Mouse (Mus musculus): ENCODE measurements around the gene Cd72. TPM values are rescaled to one million over a fixed set of nuclear protein-coding genes. Genes with fewer than 3 reads are reported as not detected.

Gene Cd72
- polyA plus RNA-seq, 1 experiment: 1.5 TPM

- Histone ChIP-seq H3ac (ENCODE audit: control insufficient read depth, insufficient read length, low read depth) (no peak overlapping the region), H3K79me3 (ENCODE audit: low read depth) (no peaks in the 10 kb centered on the region), H3K27me3 (ENCODE audit: control insufficient read depth, insufficient read depth, insufficient read length) (peaks cover 4% of the 10 kb centered on the region)
Measured at GRCm38 (mm10) chr4:43456470-43456869, 2.0 kb upstream of the Cd72 start.

GRCm38 (mm10) chr4:43453413-43453812 lies 1.0 kb downstream of the Cd72 start:
- Histone ChIP-seq H3K4me3 (ENCODE audit: insufficient read depth, poor library complexity, severe bottlenecking) (no peak overlapping the region), H3ac (ENCODE audit: control insufficient read depth, insufficient read length, low read depth) (no peak overlapping the region), H3K79me3 (ENCODE audit: low read depth) (no peaks in the 10 kb centered on the region), H3K27me3 (ENCODE audit: control insufficient read depth, insufficient read depth, insufficient read length) (peaks cover 4% of the 10 kb centered on the region), H3K79me2 (ENCODE audit: control insufficient read depth, insufficient read depth) (no peaks in the 10 kb centered on the region), H3K36me3 (ENCODE audit: control insufficient read depth, insufficient read depth) (no peaks in the 10 kb centered on the region)
- TF ChIP-seq MYOG (IDR thresholded peaks at IDR 0.05; ENCODE audit: control insufficient read depth, extremely low read depth, insufficient read length): no peak
- no peak for TF ChIP-seq FOSL1 (IDR thresholded peaks at IDR 0.05; ENCODE audit: insufficient read depth, low read length, poor library complexity, severe bottlenecking)
- TF ChIP-seq CEBPB (IDR thresholded peaks at IDR 0.05; ENCODE audit: low read depth): no peak
- no peak for TF ChIP-seq CTCF (IDR thresholded peaks at IDR 0.05; ENCODE audit: control insufficient read depth, insufficient read depth, insufficient read length)
- TF ChIP-seq MAX (IDR thresholded peaks at IDR 0.05): no peak
- no peak for TF ChIP-seq USF1 (IDR thresholded peaks at IDR 0.05; ENCODE audit: low read depth)
- no peak for TF ChIP-seq MYOD1 (IDR thresholded peaks at IDR 0.05; ENCODE audit: control insufficient read depth, insufficient read length, low read depth)

More at GRCm38 (mm10) chr4:43456470-43456869, 2.0 kb upstream of the Cd72 start:
- H3K79me2 ChIP-seq (ENCODE audit: control insufficient read depth, insufficient read depth): no peaks in the 10 kb centered on the region
- H3K36me3 ChIP-seq (ENCODE audit: control insufficient read depth, insufficient read depth): no peaks in the 10 kb centered on the region
- no peak overlapping the region for H3K4me3 ChIP-seq (ENCODE audit: insufficient read depth, poor library complexity, severe bottlenecking)
- TF ChIP-seq USF1 (IDR thresholded peaks at IDR 0.05; ENCODE audit: low read depth) (no peak), MAX (IDR thresholded peaks at IDR 0.05) (no peak), FOSL1 (IDR thresholded peaks at IDR 0.05; ENCODE audit: insufficient read depth, low read length, poor library complexity, severe bottlenecking) (no peak), MYOD1 (IDR thresholded peaks at IDR 0.05; ENCODE audit: control insufficient read depth, insufficient read length, low read depth) (no peak), CTCF (IDR thresholded peaks at IDR 0.05; ENCODE audit: control insufficient read depth, insufficient read depth, insufficient read length) (no peak), MYOG (IDR thresholded peaks at IDR 0.05; ENCODE audit: control insufficient read depth, extremely low read depth, insufficient read length) (no peak), CEBPB (IDR thresholded peaks at IDR 0.05; ENCODE audit: low read depth) (no peak)

- no peaks in the 10 kb centered on the region for H3K79me3 ChIP-seq (ENCODE audit: low read depth)
- H3K27me3 ChIP-seq (ENCODE audit: control insufficient read depth, insufficient read depth, insufficient read length): peaks cover 4% of the 10 kb centered on the region
- no peak overlapping the region for H3ac ChIP-seq (ENCODE audit: control insufficient read depth, insufficient read length, low read depth)
- H3K36me3 ChIP-seq (ENCODE audit: control insufficient read depth, insufficient read depth): no peaks in the 10 kb centered on the region
- no peak for TF ChIP-seq CTCF (IDR thresholded peaks at IDR 0.05; ENCODE audit: control insufficient read depth, insufficient read depth, insufficient read length)
- TF ChIP-seq USF1 (IDR thresholded peaks at IDR 0.05; ENCODE audit: low read depth): no peak
- no peak for TF ChIP-seq MYOD1 (IDR thresholded peaks at IDR 0.05; ENCODE audit: control insufficient read depth, insufficient read length, low read depth)
- TF ChIP-seq FOSL1 (IDR thresholded peaks at IDR 0.05; ENCODE audit: insufficient read depth, low read length, poor library complexity, severe bottlenecking): no peak
- H3K79me2 ChIP-seq (ENCODE audit: control insufficient read depth, insufficient read depth): no peaks in the 10 kb centered on the region
- H3K4me3 ChIP-seq (ENCODE audit: insufficient read depth, poor library complexity, severe bottlenecking): no peak overlapping the region
Measured at GRCm38 (mm10) chr4:43452315-43452714, 2.1 kb downstream of the Cd72 start.

GRCm38 (mm10) chr4:43448554-43448953 lies 5.9 kb downstream of the Cd72 start:
- Histone ChIP-seq H3K79me2 (ENCODE audit: control insufficient read depth, insufficient read depth) (peaks cover 5% of the 10 kb centered on the region), H3K79me3 (ENCODE audit: low read depth) (no peaks in the 10 kb centered on the region), H3K4me3 (ENCODE audit: insufficient read depth, poor library complexity, severe bottlenecking) (no peak overlapping the region), H3K27me3 (ENCODE audit: control insufficient read depth, insufficient read depth, insufficient read length) (peaks cover 3% of the 10 kb centered on the region), H3ac (ENCODE audit: control insufficient read depth, insufficient read length, low read depth) (no peak overlapping the region), H3K36me3 (ENCODE audit: control insufficient read depth, insufficient read depth) (peaks cover 6% of the 10 kb centered on the region)
- TF ChIP-seq CEBPB (IDR thresholded peaks at IDR 0.05; ENCODE audit: low read depth) (no peak), FOSL1 (IDR thresholded peaks at IDR 0.05; ENCODE audit: insufficient read depth, low read length, poor library complexity, severe bottlenecking) (no peak), MYOG (IDR thresholded peaks at IDR 0.05; ENCODE audit: control insufficient read depth, extremely low read depth, insufficient read length) (no peak), CTCF (IDR thresholded peaks at IDR 0.05; ENCODE audit: control insufficient read depth, insufficient read depth, insufficient read length) (no peak), MAX (IDR thresholded peaks at IDR 0.05) (no peak), MYOD1 (IDR thresholded peaks at IDR 0.05; ENCODE audit: control insufficient read depth, insufficient read length, low read depth) (no peak), USF1 (IDR thresholded peaks at IDR 0.05; ENCODE audit: low read depth) (no peak)

GRCm38 (mm10) chr4:43447251-43447650 lies 7.2 kb downstream of the Cd72 start:
- no peak for TF ChIP-seq MYOG (IDR thresholded peaks at IDR 0.05; ENCODE audit: control insufficient read depth, extremely low read depth, insufficient read length)
- TF ChIP-seq MYOD1 (IDR thresholded peaks at IDR 0.05; ENCODE audit: control insufficient read depth, insufficient read length, low read depth): peak; percentile 87
- no peak overlapping the region for H3K4me3 ChIP-seq (ENCODE audit: insufficient read depth, poor library complexity, severe bottlenecking)
- no peaks in the 10 kb centered on the region for H3K27me3 ChIP-seq (ENCODE audit: control insufficient read depth, insufficient read depth, insufficient read length)
- H3K79me2 ChIP-seq (ENCODE audit: control insufficient read depth, insufficient read depth): peaks cover 8% of the 10 kb centered on the region
- H3K79me3 ChIP-seq (ENCODE audit: low read depth): no peaks in the 10 kb centered on the region
- H3ac ChIP-seq (ENCODE audit: control insufficient read depth, insufficient read length, low read depth): no peak overlapping the region
- H3K36me3 ChIP-seq (ENCODE audit: control insufficient read depth, insufficient read depth): peaks cover 6% of the 10 kb centered on the region

GRCm38 (mm10) chr4:43443511-43443910 lies 10.9 kb downstream of the Cd72 start:
- TF ChIP-seq FOSL1 (IDR thresholded peaks at IDR 0.05; ENCODE audit: insufficient read depth, low read length, poor library complexity, severe bottlenecking): no peak
- no peak for TF ChIP-seq CTCF (IDR thresholded peaks at IDR 0.05; ENCODE audit: control insufficient read depth, insufficient read depth, insufficient read length)
- TF ChIP-seq CEBPB (IDR thresholded peaks at IDR 0.05; ENCODE audit: low read depth): no peak
- TF ChIP-seq MAX (IDR thresholded peaks at IDR 0.05): no peak
- no peak for TF ChIP-seq MYOD1 (IDR thresholded peaks at IDR 0.05; ENCODE audit: control insufficient read depth, insufficient read length, low read depth)
- TF ChIP-seq MYOG (IDR thresholded peaks at IDR 0.05; ENCODE audit: control insufficient read depth, extremely low read depth, insufficient read length): no peak
- TF ChIP-seq USF1 (IDR thresholded peaks at IDR 0.05; ENCODE audit: low read depth): no peak
- H3K4me3 ChIP-seq (ENCODE audit: insufficient read depth, poor library complexity, severe bottlenecking): peak overlapping the region; percentile 59
- H3K36me3 ChIP-seq (ENCODE audit: control insufficient read depth, insufficient read depth): peaks cover 6% of the 10 kb centered on the region
- H3K27me3 ChIP-seq (ENCODE audit: control insufficient read depth, insufficient read depth, insufficient read length): no peaks in the 10 kb centered on the region
- H3ac ChIP-seq (ENCODE audit: control insufficient read depth, insufficient read length, low read depth): peak overlapping the region; percentile 67
- peaks cover 8% of the 10 kb centered on the region for H3K79me2 ChIP-seq (ENCODE audit: control insufficient read depth, insufficient read depth)
- no peaks in the 10 kb centered on the region for H3K79me3 ChIP-seq (ENCODE audit: low read depth)
